Mouse (Mus musculus) gastrocnemius, adult 18-20 months (tissue): ENCODE data around the gene Olfr9. TPM values are rescaled to one million over a fixed set of nuclear protein-coding genes. Genes with fewer than 3 reads are reported as not detected.
"Not testable (repeated sequence)": the region's sequence is repeated elsewhere in the genome, so short reads cannot be mapped to it uniquely, and the experiment has no call there.

Experiments
- DNase-seq: peaks from one replicate; pipeline ENCODE4 v3.0.0; 2021; ENCODE audit warnings: low spot score
- total RNA-seq, 2 experiments: library from RNA; stranded (reverse); gene quantifications; 2 replicates each; pipeline ENCODE4 v1.2.3; 2021

The Olfr9 gene
- total RNA-seq, 2 experiments from 2014 or later, result not detected

DNA sequence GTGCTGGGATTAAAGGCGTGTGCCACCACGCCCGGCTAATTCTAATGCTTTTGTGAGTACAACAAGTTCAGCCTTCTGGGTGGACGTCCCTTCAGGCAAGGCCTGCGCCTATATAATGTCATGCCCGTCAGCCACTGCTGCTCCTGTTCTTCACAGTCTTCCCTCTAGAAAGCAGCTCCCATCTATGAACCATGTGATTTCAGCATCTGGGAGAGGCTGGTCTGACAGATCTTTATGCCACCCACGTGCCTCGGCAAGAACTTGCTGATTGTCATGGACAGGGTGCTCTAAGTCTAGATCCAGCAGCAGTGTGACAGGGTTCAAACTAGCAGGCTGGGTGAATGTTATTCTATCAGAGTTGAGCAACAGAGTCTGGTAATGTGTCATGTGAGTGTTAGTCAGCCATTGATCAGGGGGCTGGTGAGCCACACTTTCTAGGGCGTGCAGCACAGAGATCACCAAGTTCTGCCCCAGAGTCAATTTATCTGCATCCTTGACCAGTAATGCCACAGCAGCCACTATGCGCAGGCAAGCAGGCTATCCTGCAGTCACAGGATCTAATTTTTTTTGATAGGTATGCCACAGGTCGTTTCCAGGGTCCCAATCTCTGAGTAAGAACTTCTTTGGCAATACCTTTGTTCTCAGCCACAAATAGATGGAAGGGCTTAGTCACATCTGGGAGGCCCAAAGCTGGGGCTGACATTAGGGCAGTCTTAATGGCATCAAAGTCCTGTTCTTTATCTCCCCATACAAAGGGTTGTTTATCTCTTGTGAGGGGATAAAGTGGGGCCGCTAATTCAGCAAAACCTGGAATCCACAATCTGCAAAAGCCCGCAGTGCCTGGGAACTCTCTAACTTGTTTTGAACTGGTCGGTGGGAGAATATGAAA is 15.0 kb downstream of the Olfr9 start:
- no peak for DNase-seq

- DNase-seq, result no peak
Observed at GRCm38 (mm10) chr10:129010288-129010841, 21.1 kb downstream of the Olfr9 start, which contains the start of gene Olfr763. Gene Olfr763 (plus strand): TSS chr10:129010791.

DNA sequence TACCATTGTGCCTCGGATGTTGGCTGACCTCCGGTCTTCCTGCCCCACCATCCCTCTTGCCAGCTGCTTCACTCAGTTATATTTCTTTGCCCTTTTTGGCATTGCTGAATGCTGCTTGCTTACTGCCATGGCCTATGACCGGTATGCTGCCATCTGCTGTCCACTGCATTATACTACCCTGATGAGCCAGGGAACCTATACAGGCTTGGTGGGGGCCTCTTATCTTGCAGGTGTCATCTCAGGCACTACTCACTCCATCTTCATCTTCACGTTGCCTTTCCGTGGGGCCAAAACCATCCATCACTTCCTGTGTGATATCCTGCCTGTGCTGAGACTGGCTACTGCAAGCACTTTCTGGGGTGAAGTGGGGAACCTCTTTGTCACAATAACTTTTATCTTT is 22.3 kb downstream of the Olfr9 start:
- not testable (repeated sequence) for DNase-seq

DNA sequence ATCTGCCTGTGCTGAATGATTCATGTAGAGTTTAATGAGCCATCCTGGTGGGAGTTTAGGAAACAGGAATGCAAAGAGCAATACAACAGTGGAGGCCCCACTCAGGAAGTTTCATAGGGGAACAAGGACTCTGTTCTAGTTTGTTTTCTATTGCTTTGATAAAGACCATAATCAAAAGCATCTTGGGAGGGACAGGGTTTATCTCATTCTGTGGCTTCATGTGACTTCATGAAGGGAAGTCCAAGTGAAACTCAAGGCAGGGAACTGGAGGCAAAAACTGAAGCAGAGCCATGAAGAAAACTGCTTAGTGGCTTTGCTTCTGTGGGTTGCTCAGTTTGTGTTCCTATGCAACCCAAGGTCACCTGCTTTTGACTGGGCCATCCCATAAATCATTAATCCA is 25.2 kb downstream of the Olfr9 start:
- no peak for DNase-seq

DNA sequence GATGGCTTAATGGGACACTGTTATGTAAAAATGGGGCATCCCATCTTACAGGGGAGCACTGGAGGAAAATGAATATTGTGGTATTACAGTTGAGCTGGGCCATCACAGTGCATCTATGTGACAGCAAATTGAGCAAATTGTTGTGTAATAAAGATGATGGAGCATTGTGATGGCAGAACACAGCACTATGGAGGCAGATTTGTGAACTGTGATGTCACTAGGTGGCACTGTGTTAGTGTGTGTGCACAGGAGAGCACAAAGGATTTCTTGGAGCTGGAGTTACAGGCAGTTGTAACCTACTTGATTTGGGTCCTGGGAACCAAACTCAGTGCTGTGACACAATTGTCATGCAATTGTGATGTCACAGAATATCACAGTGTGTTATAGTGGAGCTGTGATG is 34.1 kb downstream of the Olfr9 start:
- no peak for DNase-seq

DNA sequence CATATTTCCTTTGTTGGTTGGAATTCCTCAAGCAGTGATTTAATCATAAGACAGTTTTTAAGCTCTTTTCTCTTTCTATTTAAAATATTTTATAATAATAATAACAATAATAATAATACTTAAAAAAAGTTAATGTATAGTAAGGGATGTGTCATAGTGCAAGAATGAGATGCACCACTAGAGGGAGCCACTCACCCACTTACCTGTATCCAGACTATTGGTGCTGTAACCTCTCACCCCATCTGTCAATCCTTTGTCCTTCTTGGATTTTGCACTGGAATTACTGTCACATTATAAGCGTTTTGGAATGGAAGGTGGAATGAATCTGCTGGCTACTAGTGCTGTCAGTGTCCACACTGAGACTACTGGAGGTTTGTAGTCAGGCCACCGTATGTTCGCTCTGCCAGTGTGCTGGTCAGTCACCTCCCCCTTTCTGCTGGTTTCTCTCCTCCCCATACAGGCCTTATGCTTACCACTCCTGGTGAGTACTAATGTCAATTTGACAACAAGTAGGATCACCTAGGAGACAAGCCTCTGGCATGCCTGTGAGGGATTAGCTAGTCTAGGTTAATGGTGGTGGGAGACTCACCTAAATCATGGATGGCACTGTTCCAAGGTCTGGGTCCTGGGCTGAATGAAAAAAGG is 36.9 kb downstream of the Olfr9 start:
- no peak for DNase-seq

DNA sequence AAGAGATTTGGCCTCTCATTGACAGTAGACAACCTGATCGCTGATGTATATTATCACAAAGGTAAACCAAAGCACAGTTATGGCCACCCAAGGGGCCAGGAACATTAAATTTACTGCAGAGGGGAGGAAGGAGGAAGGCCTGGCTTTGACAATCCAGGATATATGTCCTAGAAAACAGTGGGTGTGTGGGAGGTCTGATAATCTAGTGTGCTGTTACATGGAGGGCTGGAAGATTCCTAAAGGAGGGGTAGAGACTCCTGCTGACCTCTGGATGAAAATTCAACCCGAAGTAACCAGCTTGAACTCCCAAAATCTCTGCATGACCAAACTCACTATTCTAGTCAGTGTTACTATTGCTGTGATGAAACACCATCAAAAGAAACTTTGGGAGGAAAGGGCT is 39.1 kb downstream of the Olfr9 start:
- DNase-seq, result no peak

DNA sequence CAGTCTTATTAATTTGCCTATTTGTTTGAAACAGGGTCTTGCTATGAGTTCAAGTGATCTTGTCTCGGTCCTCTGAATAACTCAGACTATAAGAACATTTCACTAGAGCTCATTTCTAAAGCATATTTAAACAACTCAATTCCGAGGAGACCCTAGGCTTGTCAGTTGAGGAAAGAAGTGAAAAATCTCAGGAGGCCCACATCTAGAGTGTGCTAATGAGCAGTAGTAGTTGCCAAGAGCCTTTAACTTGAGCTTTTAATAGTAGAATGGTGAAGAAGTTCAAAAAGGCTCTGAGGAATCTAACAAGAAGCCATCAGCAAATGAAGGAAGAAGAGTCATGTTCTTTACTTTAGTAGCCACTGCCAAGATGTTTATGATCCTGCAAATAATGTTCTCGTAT is 50.6 kb downstream of the Olfr9 start, which contains the start of gene Olfr764-ps1:
Gene Olfr764-ps1 (minus strand): TSS at position 101 of the 400 bp plus-strand sequence.
- DNase-seq, result no peak

Other genes starting within 250 kb of the Olfr9 start
- 1 to 10 TPM; 7.8 to 8.5 TPM for gene Dgka, start 244.6 kb upstream of the Olfr9 start, total RNA-seq
- 10 to 100 TPM; 12.0 to 12.4 TPM for gene Pym1, start 241.5 kb upstream of the Olfr9 start, total RNA-seq
- 1 to 10 TPM; 1.1 to 1.9 TPM for gene Mmp19, start 198.5 kb upstream of the Olfr9 start, total RNA-seq
- 10 to 100 TPM; 20.8 to 25.4 TPM for gene Dnajc14, start 185.4 kb upstream of the Olfr9 start, total RNA-seq
- 1 to 10 TPM; 2.1 to 2.3 TPM for gene Tmem198b, start 185.1 kb upstream of the Olfr9 start, total RNA-seq
- gene Sarnp, start 172.1 kb upstream of the Olfr9 start, total RNA-seq, result 10 to 100 TPM; 26.1 to 30.7 TPM
- 1 to 10 TPM; 3.1 to 3.8 TPM for gene Ormdl2, start 167.8 kb upstream of the Olfr9 start, total RNA-seq
- 1 to 10 TPM; 2.8 to 8.0 TPM for gene Gdf11, start 97.7 kb upstream of the Olfr9 start, total RNA-seq
- 100 to 1,000 TPM; 101 to 160 TPM for gene Cd63, start 88.4 kb upstream of the Olfr9 start, total RNA-seq
- gene Rdh5, start 66.5 kb upstream of the Olfr9 start, total RNA-seq, result 1 to 10 TPM; 3.1 to 3.9 TPM
- gene Bloc1s1, start 65.4 kb upstream of the Olfr9 start, total RNA-seq, result 100 to 1,000 TPM; 153 to 154 TPM
- 10 to 100 TPM; 40.4 to 60.8 TPM for gene Itga7, start 55.6 kb upstream of the Olfr9 start, total RNA-seq
- gene Mettl7b, start 28.4 kb upstream of the Olfr9 start, total RNA-seq, result under 1 TPM in 1 of 2 experiments, not detected in 1; 0.24 TPM
- not detected for gene Olfr763, start 21.4 kb downstream of the Olfr9 start, total RNA-seq
- not detected for gene Olfr764-ps1, start 50.5 kb downstream of the Olfr9 start, total RNA-seq
- not detected for gene Olfr765, start 60.6 kb downstream of the Olfr9 start, total RNA-seq
- not detected for gene Olfr766-ps1, start 79.5 kb downstream of the Olfr9 start, total RNA-seq
- not detected for gene Olfr767, start 93.5 kb downstream of the Olfr9 start, total RNA-seq
- not detected for gene Olfr768, start 109.9 kb downstream of the Olfr9 start, total RNA-seq
- gene Olfr769, start 128.4 kb downstream of the Olfr9 start, total RNA-seq, result not detected
- not detected for gene Olfr770, start 149.6 kb downstream of the Olfr9 start, total RNA-seq
- gene Olfr771, start 175.3 kb downstream of the Olfr9 start, total RNA-seq, result not detected
- not detected for gene Olfr772, start 188.5 kb downstream of the Olfr9 start, total RNA-seq
- gene Olfr773, start 198.0 kb downstream of the Olfr9 start, total RNA-seq, result not detected
- gene Olfr774, start 246.8 kb downstream of the Olfr9 start, total RNA-seq, result not detected